Mouse (Mus musculus) G1E (cell line): ENCODE results near the gene Gm11992.

ENCODE experiments used
- CTCF ChIP-seq: IDR thresholded peaks from 2 replicates; pipeline ENCODE4 v1.5.1; 2012; ENCODE audit warnings: low read depth, low read length, inconsistent platforms, mixed read lengths
- GATA1 ChIP-seq: IDR thresholded peaks from 2 replicates; pipeline ENCODE4 v1.6.1; 2012; ENCODE audit warnings: borderline replicate concordance, low read length, inconsistent platforms, mixed read lengths
- POLR2AphosphoS5 ChIP-seq: IDR thresholded peaks from 2 replicates; pipeline ENCODE4 v1.6.1; 2012; ENCODE audit warnings: low read depth, low read length, inconsistent platforms; ENCODE audit not compliant: insufficient replicate concordance
- TAL1 ChIP-seq: conservative IDR thresholded peaks from 2 replicates; pipeline ENCODE4 v1.6.1; 2012; ENCODE audit warnings: low read depth, low read length, inconsistent platforms, mixed read lengths

GRCm38 (mm10) chr11:9011348-9011747 lies 37.0 kb upstream of the Gm11992 start:
- TF ChIP-seq CTCF (no peak), GATA1 (no peak), TAL1 (no peak), POLR2AphosphoS5 (no peak)
